Mouse (Mus musculus): ENCODE results near the gene Olfr930. TPM values are rescaled to one million over a fixed set of nuclear protein-coding genes. Genes with fewer than 3 reads are reported as not detected.

Olfr930 gene
- total and polyA plus RNA-seq, 3 experiments = not detected

- H3K27ac ChIP-seq (ENCODE audit: control insufficient read depth, low read depth, low read length) = no peak within 1 kb of the TSS
- H3K9me3 ChIP-seq (replicated peaks; ENCODE audit: insufficient read depth, low read length) = no peaks in the 10 kb centered on the region
- no peak within 1 kb of the TSS for H3K9ac ChIP-seq (ENCODE audit: control insufficient read depth, low read depth, low read length, poor library complexity, severe bottlenecking)
- DNase-seq (ENCODE audit: low read depth, low spot score) = no peak
- H3K36me3 ChIP-seq (ENCODE audit: control insufficient read depth in 1 of 2, insufficient read depth in 2 of 2, low read length in 2 of 2) = no peaks in the 10 kb centered on the region
- TF ChIP-seq ELF1 (IDR thresholded peaks at IDR 0.05; ENCODE audit: low read depth, low read length) (no peak), TBP (IDR thresholded peaks at IDR 0.05; ENCODE audit: low read depth, low read length) (no peak), POLR2AphosphoS2 (IDR thresholded peaks at IDR 0.05; ENCODE audit: low read length) (no peak), NELFE (IDR thresholded peaks at IDR 0.05; ENCODE audit: low read depth, low read length) (no peak), JUND (IDR thresholded peaks at IDR 0.05; ENCODE audit: low read depth, low read length) (no peak), EP300 (IDR thresholded peaks at IDR 0.05; ENCODE audit: low read depth in 1 of 2, low read length in 2 of 2) (no peak), CTCF (IDR thresholded peaks at IDR 0.05 in 2 of 3, conservative IDR thresholded peaks at IDR 0.05 in 1 of 3; ENCODE audit: control insufficient read depth in 1 of 3, insufficient read depth in 1 of 3, low read depth in 2 of 3, low read length in 3 of 3, poor library complexity in 1 of 3, severe bottlenecking in 1 of 3) (no peak), RAD21 (IDR thresholded peaks at IDR 0.05; ENCODE audit: low read depth, low read length) (no peak), ZMIZ1 (IDR thresholded peaks at IDR 0.05; ENCODE audit: low read depth, low read length) (no peak), TAL1 (IDR thresholded peaks at IDR 0.05; ENCODE audit: low read length) (no peak), NRF1 (IDR thresholded peaks at IDR 0.05; ENCODE audit: insufficient read depth, low read depth, low read length, poor library complexity, severe bottlenecking) (no peak), MYC (IDR thresholded peaks at IDR 0.05; ENCODE audit: low read depth, low read length) (no peak), RCOR1 (IDR thresholded peaks at IDR 0.05; ENCODE audit: low read depth, low read length) (no peak), BHLHE40 (IDR thresholded peaks at IDR 0.05; ENCODE audit: borderline replicate concordance, low read depth, low read length) (no peak), MAZ (IDR thresholded peaks at IDR 0.05; ENCODE audit: low read depth, low read length) (no peak), ZKSCAN1 (IDR thresholded peaks at IDR 0.05; ENCODE audit: low read depth, low read length) (no peak), TCF12 (IDR thresholded peaks at IDR 0.05; ENCODE audit: low read depth, low read length) (no peak), MEF2A (IDR thresholded peaks at IDR 0.05; ENCODE audit: extremely low read depth, insufficient replicate concordance, low read depth, low read length, poor library complexity, severe bottlenecking) (no peak), HCFC1 (IDR thresholded peaks at IDR 0.05; ENCODE audit: low read depth, low read length) (no peak)
- H3K4me1 ChIP-seq (ENCODE audit: control insufficient read depth in 1 of 2, insufficient read depth in 2 of 2, low read length in 2 of 2) = no peaks in the 10 kb centered on the region
- H3K79me2 ChIP-seq (ENCODE audit: control insufficient read depth, insufficient read depth, low read length, poor library complexity) = no peaks in the 10 kb centered on the region
- no peak within 1 kb of the TSS for H3K4me3 ChIP-seq (ENCODE audit: control insufficient read depth in 1 of 2, insufficient read depth in 1 of 2, low read depth in 2 of 2, low read length in 2 of 2)
- H3K27me3 ChIP-seq (ENCODE audit: control insufficient read depth in 1 of 2, insufficient read depth in 2 of 2, low read length in 2 of 2) = no peaks in the 10 kb centered on the region
Observed at GRCm38 (mm10) chr9:38972013-38972412, 42.4 kb downstream of the Olfr930 start, which contains the start of gene Olfr933. Gene Olfr933, plus strand, starts transcription at chr9:38972313.

Other genes with a start within 250 kb of the Olfr930 start
- not detected in 2 replicates for gene Olfr919, start 226.1 kb upstream of the Olfr930 start, total RNA-seq (2012; rRNA removed)
- gene Olfr919, start 226.1 kb upstream of the Olfr930 start, polyA plus RNA-seq (2012; ENCODE audit: insufficient read depth in 1 of 2, insufficient read length in 2 of 2, low read depth in 1 of 2, low replicate concordance in 2 of 2, missing spikeins in 1 of 2) = not detected
- 4.1 and 5.2 TPM in 2 replicates for gene Vwa5a, start 211.5 kb upstream of the Olfr930 start, total RNA-seq (2012; rRNA removed)
- gene Vwa5a, start 211.5 kb upstream of the Olfr930 start, polyA plus RNA-seq (2012; ENCODE audit: insufficient read depth in 1 of 2, insufficient read length in 2 of 2, low read depth in 1 of 2, low replicate concordance in 2 of 2, missing spikeins in 1 of 2) = 1 to 10 TPM in 1 of 2 experiments, not detected in 1; 4.6 TPM
- gene Olfr920, start 177.5 kb upstream of the Olfr930 start, total RNA-seq (2012; rRNA removed) = not detected in 2 replicates
- not detected for gene Olfr920, start 177.5 kb upstream of the Olfr930 start, polyA plus RNA-seq (2012; ENCODE audit: insufficient read depth in 1 of 2, insufficient read length in 2 of 2, low read depth in 1 of 2, low replicate concordance in 2 of 2, missing spikeins in 1 of 2)
- gene Olfr921, start 156.7 kb upstream of the Olfr930 start, total RNA-seq (2012; rRNA removed) = not detected in 2 replicates
- gene Olfr921, start 156.7 kb upstream of the Olfr930 start, polyA plus RNA-seq (2012; ENCODE audit: insufficient read depth in 1 of 2, insufficient read length in 2 of 2, low read depth in 1 of 2, low replicate concordance in 2 of 2, missing spikeins in 1 of 2) = not detected
- not detected in 2 replicates for gene Olfr922, start 115.2 kb upstream of the Olfr930 start, total RNA-seq (2012; rRNA removed)
- gene Olfr922, start 115.2 kb upstream of the Olfr930 start, polyA plus RNA-seq (2012; ENCODE audit: insufficient read depth in 1 of 2, insufficient read length in 2 of 2, low read depth in 1 of 2, low replicate concordance in 2 of 2, missing spikeins in 1 of 2) = not detected
- not detected in 2 replicates for gene Olfr923, start 103.3 kb upstream of the Olfr930 start, total RNA-seq (2012; rRNA removed)
- gene Olfr923, start 103.3 kb upstream of the Olfr930 start, polyA plus RNA-seq (2012; ENCODE audit: insufficient read depth in 1 of 2, insufficient read length in 2 of 2, low read depth in 1 of 2, low replicate concordance in 2 of 2, missing spikeins in 1 of 2) = not detected
- not detected in 2 replicates for gene Olfr924, start 85.4 kb upstream of the Olfr930 start, total RNA-seq (2012; rRNA removed)
- not detected for gene Olfr924, start 85.4 kb upstream of the Olfr930 start, polyA plus RNA-seq (2012; ENCODE audit: insufficient read depth in 1 of 2, insufficient read length in 2 of 2, low read depth in 1 of 2, low replicate concordance in 2 of 2, missing spikeins in 1 of 2)
- gene Olfr26, start 74.7 kb upstream of the Olfr930 start, total RNA-seq (2012; rRNA removed) = not detected in 2 replicates
- gene Olfr26, start 74.7 kb upstream of the Olfr930 start, polyA plus RNA-seq (2012; ENCODE audit: insufficient read depth in 1 of 2, insufficient read length in 2 of 2, low read depth in 1 of 2, low replicate concordance in 2 of 2, missing spikeins in 1 of 2) = not detected
- gene Olfr926, start 52.7 kb upstream of the Olfr930 start, total RNA-seq (2012; rRNA removed) = not detected in 2 replicates
- not detected for gene Olfr926, start 52.7 kb upstream of the Olfr930 start, polyA plus RNA-seq (2012; ENCODE audit: insufficient read depth in 1 of 2, insufficient read length in 2 of 2, low read depth in 1 of 2, low replicate concordance in 2 of 2, missing spikeins in 1 of 2)
- not detected in 2 replicates for gene Olfr933, start 42.5 kb downstream of the Olfr930 start, total RNA-seq (2012; rRNA removed)
- not detected for gene Olfr933, start 42.5 kb downstream of the Olfr930 start, polyA plus RNA-seq (2012; ENCODE audit: insufficient read depth in 1 of 2, insufficient read length in 2 of 2, low read depth in 1 of 2, low replicate concordance in 2 of 2, missing spikeins in 1 of 2)
- not detected in 2 replicates for gene Olfr934, start 58.5 kb downstream of the Olfr930 start, total RNA-seq (2012; rRNA removed)
- gene Olfr934, start 58.5 kb downstream of the Olfr930 start, polyA plus RNA-seq (2012; ENCODE audit: insufficient read depth in 1 of 2, insufficient read length in 2 of 2, low read depth in 1 of 2, low replicate concordance in 2 of 2, missing spikeins in 1 of 2) = not detected
- gene Olfr935, start 69.9 kb downstream of the Olfr930 start, total RNA-seq (2012; rRNA removed) = not detected in 2 replicates
- gene Olfr935, start 69.9 kb downstream of the Olfr930 start, polyA plus RNA-seq (2012; ENCODE audit: insufficient read depth in 1 of 2, insufficient read length in 2 of 2, low read depth in 1 of 2, low replicate concordance in 2 of 2, missing spikeins in 1 of 2) = not detected
- gene Olfr146, start 93.6 kb downstream of the Olfr930 start, total RNA-seq (2012; rRNA removed) = not detected in 2 replicates
- gene Olfr146, start 93.6 kb downstream of the Olfr930 start, polyA plus RNA-seq (2012; ENCODE audit: insufficient read depth in 1 of 2, insufficient read length in 2 of 2, low read depth in 1 of 2, low replicate concordance in 2 of 2, missing spikeins in 1 of 2) = not detected
- not detected in 2 replicates for gene Olfr937, start 135.1 kb downstream of the Olfr930 start, total RNA-seq (2012; rRNA removed)
- not detected for gene Olfr937, start 135.1 kb downstream of the Olfr930 start, polyA plus RNA-seq (2012; ENCODE audit: insufficient read depth in 1 of 2, insufficient read length in 2 of 2, low read depth in 1 of 2, low replicate concordance in 2 of 2, missing spikeins in 1 of 2)
- not detected in 2 replicates for gene Olfr938, start 149.1 kb downstream of the Olfr930 start, total RNA-seq (2012; rRNA removed)
- gene Olfr938, start 149.1 kb downstream of the Olfr930 start, polyA plus RNA-seq (2012; ENCODE audit: insufficient read depth in 1 of 2, insufficient read length in 2 of 2, low read depth in 1 of 2, low replicate concordance in 2 of 2, missing spikeins in 1 of 2) = not detected
- not detected in 2 replicates for gene Olfr27, start 198.3 kb downstream of the Olfr930 start, total RNA-seq (2012; rRNA removed)
- not detected for gene Olfr27, start 198.3 kb downstream of the Olfr930 start, polyA plus RNA-seq (2012; ENCODE audit: insufficient read depth in 1 of 2, insufficient read length in 2 of 2, low read depth in 1 of 2, low replicate concordance in 2 of 2, missing spikeins in 1 of 2)
- gene Olfr943, start 236.5 kb downstream of the Olfr930 start, total RNA-seq (2012; rRNA removed) = not detected in 2 replicates
- not detected for gene Olfr943, start 236.5 kb downstream of the Olfr930 start, polyA plus RNA-seq (2012; ENCODE audit: insufficient read depth in 1 of 2, insufficient read length in 2 of 2, low read depth in 1 of 2, low replicate concordance in 2 of 2, missing spikeins in 1 of 2)

Data from MEL (cell line).